In the genomic region with DNA sequence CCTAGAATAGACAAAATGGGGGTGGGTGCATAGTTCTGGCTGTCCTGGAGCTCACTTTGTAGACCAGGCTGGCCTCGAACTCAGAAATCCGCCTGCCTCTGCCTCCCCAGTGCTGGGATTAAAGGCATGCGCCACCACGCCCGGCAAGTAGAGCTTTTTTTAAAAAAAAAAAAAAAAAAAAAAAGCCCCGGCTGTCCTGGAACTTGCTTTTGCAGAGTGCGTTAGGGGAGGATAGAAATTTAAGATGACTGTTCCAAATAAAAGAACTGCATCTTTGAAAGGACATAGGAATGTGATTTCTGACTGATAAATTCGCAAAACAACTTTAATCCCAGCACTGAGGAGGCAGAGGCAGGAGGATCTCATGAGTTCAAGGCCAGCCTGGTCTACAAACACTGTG, we compare ENCODE assay signal across 9 mouse cellular contexts. TPM values are rescaled to one million over a fixed set of nuclear protein-coding genes. Genes with fewer than 3 reads are reported as not detected.
A peak's percentile ranks its signal among the peaks of the same experiment; 100 is the strongest.
DNase-seq lines count a peak whose midpoint lies in the region; ATAC-seq and TF ChIP-seq lines count a peak whose summit lies in the region.
"Had no signal": no experiment of that assay in that cellular context is flagged by ENCODE, and none has a peak within 500 bp of the region (broad histone marks: within the 10 kb centered on the region; RNA-seq: fewer than 3 reads in every experiment).

No protein-coding gene starts in this region.

- H3K9ac ChIP-seq in lung, embryonic 14.5 days: peak overlapping the region; percentile 97
- no peak overlapping the region for H3K9ac ChIP-seq in neural tube, embryonic 14.5 days (replicated peaks; ENCODE audit: low read depth, low read length)

- peak overlapping the region; percentile 74 for H3K4me2 ChIP-seq in lung, embryonic 14.5 days
- H3K4me2 ChIP-seq in neural tube, embryonic 14.5 days (ENCODE audit: low read depth, low read length): peak overlapping the region; percentile 53

- peak overlapping the region; percentile 60 for H3K4me3 ChIP-seq in lung, embryonic 14.5 days (ENCODE audit: low read depth, low read length)
- peak overlapping the region; percentile 69 for H3K4me3 ChIP-seq in embryonic fibroblast, embryonic 13.5 days (ENCODE audit: insufficient read depth, low read length)
- H3K4me3 ChIP-seq in limb, embryonic 10.5 days: peak overlapping the region; percentile 70
- peak overlapping the region; percentile 64; the same call in 1 of the 2 replicates for H3K4me3 ChIP-seq in neural tube, embryonic 14.5 days (ENCODE audit: low read depth, low read length)

- no peaks in the 10 kb centered on the region for H3K9me3 ChIP-seq in lung, embryonic 14.5 days (ENCODE audit: low read depth, low read length)
- H3K9me3 ChIP-seq in limb, embryonic 10.5 days (replicated peaks): no peaks in the 10 kb centered on the region
- no peaks in the 10 kb centered on the region for H3K9me3 ChIP-seq in neural tube, embryonic 14.5 days (ENCODE audit: control insufficient read depth, low read length)

- no peak for DNase-seq in lung, embryonic 14.5 days
- no peak for DNase-seq in lung, postnatal 25 days (ENCODE audit: low spot score)
- DNase-seq in limb, embryonic 10.5 days (ENCODE audit: low spot score): no peak
- DNase-seq in adipocyte (ENCODE audit: low spot score): no peak
- no peak for DNase-seq in adrenal gland, adult 8-10 months
- DNase-seq in right cerebral cortex, postnatal 25 days: no peak

- TF ChIP-seq POLR2A in embryonic fibroblast, embryonic 13.5 days (IDR thresholded peaks at IDR 0.05; ENCODE audit: low read depth, low read length): no peak

- ATAC-seq in lung, embryonic 14.5 days (ENCODE audit: insufficient read depth): no peak
- ATAC-seq in neural tube, embryonic 14.5 days (ENCODE audit: low read depth): no peak

- no peak for TF ChIP-seq CTCF in lung, embryonic 14.5 days (IDR thresholded peaks at IDR 0.05; ENCODE audit: low read depth)
- TF ChIP-seq CTCF in embryonic fibroblast, embryonic 13.5 days (IDR thresholded peaks at IDR 0.05; ENCODE audit: borderline replicate concordance, insufficient read depth, low read length): no peak

- 79% methylated on average over 8 of the region's 8 CpGs for WGBS in lung, embryonic 14.5 days
- WGBS in limb, embryonic 10.5 days: 87% methylated on average over 8 of the region's 8 CpGs
- 88% methylated on average over 8 of the region's 8 CpGs for WGBS in neural tube, embryonic 14.5 days

- H3K36me3 ChIP-seq in lung, embryonic 14.5 days (ENCODE audit: insufficient read depth): no peaks in the 10 kb centered on the region
- peaks cover 3% of the 10 kb centered on the region; the same call in 1 of the 2 replicates for H3K36me3 ChIP-seq in limb, embryonic 10.5 days
- H3K36me3 ChIP-seq in neural tube, embryonic 14.5 days (ENCODE audit: control insufficient read depth, insufficient read depth, low read length): no peaks in the 10 kb centered on the region

- 0 out of 2 replicates have a peak, but pooled peaks cover 8% of the 10 kb centered on the region for H3K4me1 ChIP-seq in lung, embryonic 14.5 days (ENCODE audit: insufficient read depth)
- no peaks in the 10 kb centered on the region for H3K4me1 ChIP-seq in embryonic fibroblast, embryonic 13.5 days (ENCODE audit: control insufficient read depth, insufficient read depth, low read length)
- H3K4me1 ChIP-seq in limb, embryonic 10.5 days: peaks cover 9% of the 10 kb centered on the region
- peaks cover 8% of the 10 kb centered on the region; the same call in 1 of the 2 replicates for H3K4me1 ChIP-seq in neural tube, embryonic 14.5 days (ENCODE audit: control insufficient read depth, insufficient read depth, low read length)

- H3K27me3 ChIP-seq in lung, embryonic 14.5 days (ENCODE audit: insufficient read depth, low read length): no peaks in the 10 kb centered on the region
- H3K27me3 ChIP-seq in limb, embryonic 10.5 days (ENCODE audit: low read depth, poor library complexity, severe bottlenecking): no peaks in the 10 kb centered on the region
- no peaks in the 10 kb centered on the region for H3K27me3 ChIP-seq in neural tube, embryonic 14.5 days (ENCODE audit: control insufficient read depth, insufficient read depth, low read length)

- peak overlapping the region; percentile 94; the same call in 1 of the 2 replicates for H3K27ac ChIP-seq in lung, embryonic 14.5 days (ENCODE audit: low read depth)
- H3K27ac ChIP-seq in embryonic fibroblast, embryonic 13.5 days (ENCODE audit: insufficient read depth, low read length): no peak overlapping the region
- peak overlapping the region; percentile 96 for H3K27ac ChIP-seq in limb, embryonic 10.5 days
- H3K27ac ChIP-seq in neural tube, embryonic 14.5 days (ENCODE audit: low read depth, low read length): peak overlapping the region; percentile 95

RNA-seq across cellular contexts. Expression of gene R3hdm2, which starts 0.5 kb away (rescaled TPM):
- polyA plus RNA-seq in lung, embryonic 14.5 days (2014; fragmentation: Nextera tagmentation; extraction: Ambion mirVana): 31.9 and 33.8 TPM in 2 replicates
- 99.2 and 118 TPM in 2 replicates for polyA plus RNA-seq in embryonic fibroblast, embryonic 13.5 days (2011; ENCODE audit: insufficient read length, low read depth, missing spikeins)
- polyA plus RNA-seq in limb, embryonic 10.5 days (2016; fragmentation: Nextera tagmentation; extraction: Ambion mirVana): 35.0 and 39.5 TPM in 2 replicates
- polyA plus RNA-seq in neural tube, embryonic 14.5 days (2014; fragmentation: Nextera tagmentation; extraction: Ambion mirVana): 35.9 and 36.2 TPM in 2 replicates
- 100 to 1,000 TPM; 116 to 158 (median 131) TPM for total RNA-seq in adrenal gland, adult 8-10 months (2022)

RNA-seq across cellular contexts. Expression of gene Inhbc, which starts 9.4 kb away (rescaled TPM):
- not detected in 2 replicates for polyA plus RNA-seq in lung, embryonic 14.5 days (2014; fragmentation: Nextera tagmentation; extraction: Ambion mirVana)
- not detected in 2 replicates for polyA plus RNA-seq in embryonic fibroblast, embryonic 13.5 days (2011; ENCODE audit: insufficient read length, low read depth, missing spikeins)
- 0.10 and 0.23 TPM in 2 replicates for polyA plus RNA-seq in limb, embryonic 10.5 days (2016; fragmentation: Nextera tagmentation; extraction: Ambion mirVana)
- polyA plus RNA-seq in neural tube, embryonic 14.5 days (2014; fragmentation: Nextera tagmentation; extraction: Ambion mirVana): not detected in 2 replicates
- not detected for total RNA-seq in adrenal gland, adult 8-10 months (2022)
- total RNA-seq: hematopoietic stem cell, adult 5-6 weeks had no signal

RNA-seq across cellular contexts. Expression of gene Inhbe, which starts 25.4 kb away (rescaled TPM):
- polyA plus RNA-seq in lung, embryonic 14.5 days (2014; fragmentation: Nextera tagmentation; extraction: Ambion mirVana): 0.04 TPM in 1 of 2 replicates, not detected in the other
- polyA plus RNA-seq in embryonic fibroblast, embryonic 13.5 days (2011; ENCODE audit: insufficient read length, low read depth, missing spikeins): not detected in 2 replicates
- polyA plus RNA-seq in limb, embryonic 10.5 days (2016; fragmentation: Nextera tagmentation; extraction: Ambion mirVana): 0.13 TPM in 1 of 2 replicates, not detected in the other
- polyA plus RNA-seq in neural tube, embryonic 14.5 days (2014; fragmentation: Nextera tagmentation; extraction: Ambion mirVana): 0.05 and 0.09 TPM in 2 replicates
- under 1 TPM in 1 of 4 experiments, not detected in 3; 0.11 TPM for total RNA-seq in adrenal gland, adult 8-10 months (2022)
- total RNA-seq: hematopoietic stem cell, adult 5-6 weeks had no signal

RNA-seq across cellular contexts. Expression of gene Gli1, which starts 37.9 kb away (rescaled TPM):
- polyA plus RNA-seq in lung, embryonic 14.5 days (2014; fragmentation: Nextera tagmentation; extraction: Ambion mirVana): 14.7 and 16.9 TPM in 2 replicates
- 0.43 and 0.84 TPM in 2 replicates for polyA plus RNA-seq in embryonic fibroblast, embryonic 13.5 days (2011; ENCODE audit: insufficient read length, low read depth, missing spikeins)
- 10.9 and 11.7 TPM in 2 replicates for polyA plus RNA-seq in limb, embryonic 10.5 days (2016; fragmentation: Nextera tagmentation; extraction: Ambion mirVana)
- polyA plus RNA-seq in neural tube, embryonic 14.5 days (2014; fragmentation: Nextera tagmentation; extraction: Ambion mirVana): 0.87 and 1.5 TPM in 2 replicates
- total RNA-seq in adrenal gland, adult 8-10 months (2022): 1 to 10 TPM; 4.4 to 6.4 (median 5.2) TPM
- total RNA-seq: hematopoietic stem cell, adult 5-6 weeks had no signal

RNA-seq across cellular contexts. Expression of gene Arhgap9, which starts 57.9 kb away (rescaled TPM):
- polyA plus RNA-seq in lung, embryonic 14.5 days (2014; fragmentation: Nextera tagmentation; extraction: Ambion mirVana): 3.2 and 4.2 TPM in 2 replicates
- 0.18 TPM in 1 of 2 replicates, not detected in the other for polyA plus RNA-seq in embryonic fibroblast, embryonic 13.5 days (2011; ENCODE audit: insufficient read length, low read depth, missing spikeins)
- 5.5 and 5.9 TPM in 2 replicates for polyA plus RNA-seq in limb, embryonic 10.5 days (2016; fragmentation: Nextera tagmentation; extraction: Ambion mirVana)
- polyA plus RNA-seq in neural tube, embryonic 14.5 days (2014; fragmentation: Nextera tagmentation; extraction: Ambion mirVana): 0.42 and 1.1 TPM in 2 replicates
- 1 to 10 TPM; 2.2 to 5.0 (median 3.6) TPM for total RNA-seq in adrenal gland, adult 8-10 months (2022)
